Mouse (Mus musculus) heart, embryonic 12.5 days (tissue): ENCODE measurements around the gene Paqr3. TPM values are rescaled to one million over a fixed set of nuclear protein-coding genes. Genes with fewer than 3 reads are reported as not detected.

Experiments
- ATAC-seq: fragments of 200-750 bp; cut with Nextera tagmentation; 2 replicates; pipeline ENCODE4 v1.8.0; 2017; ENCODE audit warnings: moderate TSS enrichment, moderate library complexity; ENCODE audit not compliant: insufficient number of reproducible peaks, low FRiP score
- H3K27ac ChIP-seq: fragments of 300-500 bp; sonication (generic); 2 replicates; pipeline ENCODE4 v1.5.1; 2016; ENCODE audit warnings: mild to moderate bottlenecking, moderate library complexity; ENCODE audit not compliant: poor library complexity, severe bottlenecking
- H3K27me3 ChIP-seq: fragments of 300-500 bp; sonication (generic); replicated peaks from 2 replicates; pipeline ENCODE4 v1.6.1; 2016; ENCODE audit warnings: mild to moderate bottlenecking, moderate library complexity
- H3K36me3 ChIP-seq: fragments of 300-500 bp; sonication (generic); 2 replicates; pipeline ENCODE4 v1.6.1; 2016; ENCODE audit warnings: mild to moderate bottlenecking, moderate library complexity
- H3K4me1 ChIP-seq: fragments of 300-500 bp; sonication (generic); replicated peaks from 2 replicates; pipeline ENCODE4 v1.6.1; 2016; ENCODE audit warnings: mild to moderate bottlenecking
- H3K4me2 ChIP-seq: fragments of 300-500 bp; sonication (generic); 2 replicates; pipeline ENCODE4 v1.6.1; 2016; ENCODE audit warnings: mild to moderate bottlenecking, moderate library complexity
- H3K4me3 ChIP-seq: fragments of 300-500 bp; sonication (generic); 2 replicates; pipeline ENCODE4 v1.5.1; 2016; ENCODE audit warnings: mild to moderate bottlenecking
- H3K9ac ChIP-seq: fragments of 300-500 bp; sonication (generic); 2 replicates; pipeline ENCODE4 v1.6.1; 2016; ENCODE audit warnings: mild to moderate bottlenecking, moderate library complexity
- H3K9me3 ChIP-seq: fragments of 300-500 bp; sonication (generic); replicated peaks from 2 replicates; pipeline ENCODE4 v1.6.1; 2016; ENCODE audit warnings: mild to moderate bottlenecking, moderate library complexity
- WGBS: fragments of 180-500 bp; shearing (Covaris S2); methylation state at CpG from one replicate; pipeline ENCODE4 v1.1.7; 2016; 5-methylcytosine and 5-hydroxymethylcytosine counted together
- polyA plus RNA-seq: library from polyadenylated mRNA; unstranded; fragments of >200 nt; fragmentation: Nextera tagmentation; extraction: Ambion mirVana; gene quantifications from 2 replicates; pipeline ENCODE4 v1.2.1, GENCODE M21; 2016

Gene Paqr3
- polyA plus RNA-seq, 1 experiment from 2014 or later = 2.5 TPM

DNA sequence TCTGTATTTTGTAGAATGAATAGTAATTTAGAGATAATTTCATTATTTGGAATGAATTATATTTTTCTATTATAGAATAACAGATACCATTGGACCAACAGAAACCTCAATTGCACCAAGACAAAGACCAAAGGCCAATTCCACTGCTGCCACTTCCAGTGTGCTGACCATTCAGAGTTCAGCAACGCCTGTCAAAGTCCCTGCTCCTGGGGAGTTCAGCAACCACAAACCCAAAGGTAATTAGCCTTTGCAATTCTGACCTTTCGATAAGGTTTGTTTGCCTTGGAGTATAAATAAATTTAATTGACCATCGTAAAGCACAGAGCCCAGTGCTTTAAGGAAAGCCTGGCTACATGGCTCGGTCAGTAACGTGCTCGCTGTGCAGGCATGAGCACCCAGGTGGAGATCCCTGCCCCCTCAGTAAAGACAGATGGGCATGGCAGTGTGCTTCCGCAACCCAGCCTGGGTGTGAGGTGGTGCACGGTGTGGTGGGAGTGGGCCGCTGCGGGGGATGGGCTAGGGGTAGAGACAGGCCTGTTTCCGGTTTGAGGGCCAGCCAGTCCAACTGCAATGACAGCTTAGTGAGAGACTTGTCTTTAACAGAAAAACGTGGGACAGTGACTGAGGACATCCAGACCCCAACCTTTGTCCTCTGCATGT is 54.5 kb downstream of the Paqr3 start:
- Histone ChIP-seq H3K4me2 (no peak overlapping the region), H3K4me3 (no peak overlapping the region), H3K27me3 (no peaks in the 10 kb centered on the region), H3K4me1 (peaks cover 4% of the 10 kb centered on the region; the same call in 1 of the 2 replicates), H3K9ac (no peak overlapping the region), H3K36me3 (peaks cover 29% of the 10 kb centered on the region), H3K9me3 (no peaks in the 10 kb centered on the region), H3K27ac (no peak overlapping the region)
- no peak for ATAC-seq
- WGBS = 84% methylated on average over 12 of the region's 12 CpGs

DNA sequence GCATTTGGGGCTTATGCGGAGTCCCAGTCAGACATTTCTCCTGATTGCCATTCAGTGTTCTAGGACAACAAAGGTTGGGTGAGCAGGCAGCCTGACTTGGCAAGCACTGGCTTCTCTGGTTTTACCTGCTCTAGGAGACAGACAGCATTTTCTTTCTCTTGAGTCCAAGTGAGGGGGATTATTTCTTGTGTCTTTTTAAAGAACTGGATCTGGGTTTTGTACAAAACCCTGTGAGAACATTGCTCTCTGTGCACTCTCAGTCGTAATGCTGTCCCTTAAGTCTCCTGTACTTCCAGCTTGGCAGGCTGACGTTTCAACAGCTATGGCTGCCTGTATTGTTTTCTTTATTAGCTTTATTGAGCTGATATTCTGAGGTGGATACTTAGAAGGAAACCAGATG is 55.0 kb downstream of the Paqr3 start:
- peaks cover 4% of the 10 kb centered on the region; the same call in 1 of the 2 replicates for H3K4me1 ChIP-seq
- no peak for ATAC-seq
- 87% methylated on average over 3 of the region's 3 CpGs for WGBS
- H3K4me2 ChIP-seq = no peak overlapping the region
- H3K9me3 ChIP-seq = no peaks in the 10 kb centered on the region
- no peak overlapping the region for H3K9ac ChIP-seq
- no peaks in the 10 kb centered on the region for H3K27me3 ChIP-seq
- peaks cover 31% of the 10 kb centered on the region for H3K36me3 ChIP-seq
- H3K27ac ChIP-seq = no peak overlapping the region
- no peak overlapping the region for H3K4me3 ChIP-seq

DNA sequence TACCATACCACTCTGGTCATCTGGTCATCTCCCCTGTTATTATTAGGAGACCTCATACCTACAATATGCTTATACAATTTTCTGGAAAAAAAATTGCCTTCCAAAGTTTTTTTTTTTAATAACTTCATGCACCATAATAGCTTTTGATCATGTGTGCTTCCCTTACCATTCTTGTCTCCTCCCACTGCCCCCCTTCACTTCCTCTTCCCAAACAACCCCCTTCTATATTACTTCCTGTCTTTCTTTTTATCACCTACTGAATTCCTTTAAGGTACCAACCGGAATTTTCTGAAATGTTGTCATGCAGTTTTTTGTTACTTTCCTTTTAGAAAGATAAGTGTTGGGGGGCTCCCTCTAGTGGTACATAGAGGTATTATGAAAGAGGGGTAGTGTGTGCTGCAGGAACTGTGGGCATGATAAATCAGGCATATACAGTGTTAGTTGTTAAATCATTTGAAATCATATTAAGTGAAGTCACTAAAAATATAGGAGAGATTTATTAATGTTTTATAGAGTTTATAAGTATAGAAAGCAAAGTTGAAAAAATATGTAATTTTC is 55.8 kb downstream of the Paqr3 start:
- no peak for ATAC-seq
- no peak overlapping the region for H3K27ac ChIP-seq
- H3K4me1 ChIP-seq = no peaks in the 10 kb centered on the region
- H3K27me3 ChIP-seq = no peaks in the 10 kb centered on the region
- no peak overlapping the region for H3K9ac ChIP-seq
- 12% methylated on average over 1 of the region's 1 CpGs for WGBS
- H3K36me3 ChIP-seq = peaks cover 28% of the 10 kb centered on the region
- no peak overlapping the region for H3K4me3 ChIP-seq
- H3K9me3 ChIP-seq = no peaks in the 10 kb centered on the region
- H3K4me2 ChIP-seq = no peak overlapping the region

DNA sequence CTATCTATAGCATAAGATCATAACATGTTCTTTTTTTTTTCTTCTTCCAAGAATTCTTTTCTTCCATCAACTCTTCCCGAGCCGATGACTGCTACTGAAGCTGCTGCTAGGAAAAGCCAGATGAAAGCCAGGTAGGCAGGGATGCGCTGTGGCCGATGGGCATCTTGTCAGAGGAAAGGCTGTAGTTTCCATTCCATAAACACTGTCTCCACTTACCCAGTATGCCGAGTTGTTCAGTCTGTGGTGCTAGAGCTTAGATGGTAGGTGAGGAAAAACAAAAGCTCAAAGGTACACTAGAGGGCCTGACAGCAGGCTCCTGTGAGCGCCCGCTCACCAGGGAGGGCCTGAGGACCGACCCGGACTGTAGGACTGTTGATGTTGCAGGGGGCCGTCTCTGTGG is 56.6 kb downstream of the Paqr3 start:
- 76% methylated on average over 10 of the region's 10 CpGs for WGBS

DNA sequence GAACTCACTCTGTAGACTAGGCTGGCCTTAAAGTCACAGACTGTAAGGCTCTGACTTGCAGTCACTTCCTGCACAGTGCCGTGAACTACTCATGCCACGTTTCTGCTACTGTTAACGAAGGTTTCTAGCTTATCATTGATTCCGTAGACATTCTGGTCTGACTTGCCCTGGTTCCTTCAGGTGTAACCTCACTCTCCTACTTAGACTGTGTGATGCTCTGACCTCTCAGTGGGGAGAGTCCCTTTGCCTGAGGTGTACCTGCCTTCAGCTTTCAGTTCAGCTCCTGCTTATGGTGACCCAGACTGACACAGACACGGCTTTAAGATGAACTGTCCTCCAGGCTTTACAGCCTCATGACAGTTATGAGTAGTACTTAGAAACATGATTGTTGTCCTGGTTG is 57.2 kb downstream of the Paqr3 start:
- H3K4me1 ChIP-seq = no peaks in the 10 kb centered on the region
- H3K27me3 ChIP-seq = no peaks in the 10 kb centered on the region
- no peak overlapping the region for H3K27ac ChIP-seq
- H3K4me2 ChIP-seq = no peak overlapping the region
- WGBS = 74% methylated on average over 5 of the region's 5 CpGs
- no peaks in the 10 kb centered on the region for H3K9me3 ChIP-seq
- H3K9ac ChIP-seq = no peak overlapping the region
- H3K36me3 ChIP-seq = peaks cover 28% of the 10 kb centered on the region
- ATAC-seq = no peak
- H3K4me3 ChIP-seq = no peak overlapping the region

More for the DNA sequence above, 56.6 kb downstream of the Paqr3 start:
- no peak for ATAC-seq
- Histone ChIP-seq H3K27me3 (no peaks in the 10 kb centered on the region), H3K36me3 (peaks cover 28% of the 10 kb centered on the region), H3K4me2 (no peak overlapping the region), H3K9me3 (no peaks in the 10 kb centered on the region), H3K9ac (no peak overlapping the region), H3K4me3 (no peak overlapping the region), H3K4me1 (no peaks in the 10 kb centered on the region), H3K27ac (no peak overlapping the region)

DNA sequence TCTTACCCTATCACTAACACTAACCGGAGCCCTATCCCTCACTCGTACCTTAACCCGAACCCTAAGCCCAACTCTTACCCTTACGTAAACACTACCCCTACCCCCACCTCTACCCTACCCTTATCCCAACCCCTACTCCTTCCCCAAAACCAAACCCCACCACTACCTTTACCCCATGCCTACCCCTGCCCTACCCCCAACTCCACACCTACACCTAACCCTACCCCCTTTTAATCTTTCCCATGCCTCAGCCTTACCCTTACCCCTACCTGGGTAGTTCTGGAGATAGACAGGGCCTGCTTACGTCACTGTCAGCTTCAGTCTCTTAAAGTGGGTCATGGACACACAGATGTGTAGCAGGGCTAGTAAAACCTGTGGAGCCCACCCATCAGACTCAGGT is 62.5 kb downstream of the Paqr3 start:
- H3K27ac ChIP-seq = no peak overlapping the region
- WGBS = 82% methylated on average over 5 of the region's 5 CpGs
- peaks cover 20% of the 10 kb centered on the region for H3K36me3 ChIP-seq
- no peaks in the 10 kb centered on the region for H3K4me1 ChIP-seq
- H3K4me2 ChIP-seq = no peak overlapping the region
- H3K9ac ChIP-seq = no peak overlapping the region
- no peak overlapping the region for H3K4me3 ChIP-seq
- no peaks in the 10 kb centered on the region for H3K27me3 ChIP-seq
- no peaks in the 10 kb centered on the region for H3K9me3 ChIP-seq
- 0 out of 2 replicates have a peak, but pooled peaks have one; percentile 25 for ATAC-seq

DNA sequence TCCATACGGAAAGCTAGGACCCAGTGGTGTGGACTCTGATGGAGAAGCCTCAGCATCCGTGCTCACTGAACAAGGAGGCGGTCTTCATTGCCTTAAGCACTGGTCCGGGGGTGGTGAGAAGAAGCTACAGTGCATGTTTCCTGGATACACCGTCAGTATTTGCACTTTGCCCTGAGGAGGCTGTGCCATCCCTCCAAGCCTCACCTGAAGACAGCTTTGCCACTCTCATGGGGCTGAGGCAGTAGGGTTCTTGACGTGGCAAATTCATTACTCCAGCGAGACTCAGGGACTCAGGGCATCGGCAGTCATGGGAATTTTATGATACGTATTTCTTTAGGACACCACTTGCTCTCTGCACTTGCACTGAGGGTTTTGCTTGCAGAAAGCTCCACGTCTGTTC is 64.7 kb downstream of the Paqr3 start:
- Histone ChIP-seq H3K9ac (no peak overlapping the region), H3K4me1 (no peaks in the 10 kb centered on the region), H3K27ac (no peak overlapping the region), H3K4me2 (no peak overlapping the region), H3K36me3 (peaks cover 11% of the 10 kb centered on the region), H3K4me3 (no peak overlapping the region), H3K9me3 (no peaks in the 10 kb centered on the region), H3K27me3 (no peaks in the 10 kb centered on the region)
- WGBS = 89% methylated on average over 10 of the region's 10 CpGs
- no peak for ATAC-seq

DNA sequence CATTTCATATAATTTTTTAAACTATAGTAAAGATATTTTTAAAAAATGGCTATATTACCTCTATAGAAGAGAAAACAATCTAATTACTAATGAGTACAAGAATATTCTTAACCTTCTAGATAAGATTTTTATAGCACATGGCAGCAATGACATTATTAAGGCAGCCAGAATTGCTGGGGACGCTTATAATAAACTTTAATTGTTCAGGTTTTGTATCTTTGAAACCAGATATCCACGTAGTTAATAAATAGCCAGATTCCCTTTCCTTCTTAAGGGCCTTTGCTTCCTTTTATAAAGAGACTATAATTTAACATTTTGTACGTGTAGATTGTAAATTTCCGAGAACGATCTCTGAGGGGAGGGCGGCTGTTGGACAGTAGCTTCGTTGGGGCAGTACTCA is 66.1 kb downstream of the Paqr3 start:
- 91% methylated on average over 7 of the region's 7 CpGs for WGBS

More for the DNA sequence above, 66.1 kb downstream of the Paqr3 start:
- Histone ChIP-seq H3K4me2 (no peak overlapping the region), H3K9me3 (no peaks in the 10 kb centered on the region), H3K9ac (no peak overlapping the region), H3K36me3 (peaks cover 17% of the 10 kb centered on the region), H3K27ac (no peak overlapping the region), H3K4me3 (no peak overlapping the region), H3K27me3 (no peaks in the 10 kb centered on the region), H3K4me1 (no peaks in the 10 kb centered on the region)
- ATAC-seq = no peak

Other genes starting within 250 kb of the Paqr3 start
- 9.9 and 10.6 TPM in 2 replicates for gene Bmp2k, start 113.9 kb downstream of the Paqr3 start, polyA plus RNA-seq